Mouse (Mus musculus) heart, embryonic 11.5 days (tissue): ENCODE measurements around the gene Tbx5. TPM values are rescaled to one million over a fixed set of nuclear protein-coding genes. Genes with fewer than 3 reads are reported as not detected.

Experiments used
- ATAC-seq: fragments of 200-750 bp; cut with Nextera tagmentation; replicated peaks from 2 replicates; pipeline ENCODE4 v1.8.0; 2017; ENCODE audit warnings: moderate library complexity; ENCODE audit not compliant: insufficient number of reproducible peaks, low FRiP score, low TSS enrichment
- H3K27ac ChIP-seq: fragments of 300-500 bp; sonication (generic); 2 replicates; pipeline ENCODE4 v1.5.1; 2014; ENCODE audit warnings: mild to moderate bottlenecking, low read depth, low read length
- H3K27me3 ChIP-seq: fragments of 300-500 bp; sonication (generic); 2 replicates; pipeline ENCODE4 v1.6.1; 2014; ENCODE audit warnings: mild to moderate bottlenecking, low read length, mixed read lengths; ENCODE audit not compliant: control insufficient read depth, insufficient read depth
- H3K36me3 ChIP-seq: fragments of 300-500 bp; sonication (generic); 2 replicates; pipeline ENCODE4 v1.6.1; 2014; ENCODE audit warnings: mild to moderate bottlenecking, low read length, moderate library complexity, mixed read lengths; ENCODE audit not compliant: control insufficient read depth, insufficient read depth
- H3K4me1 ChIP-seq: fragments of 300-500 bp; sonication (generic); 2 replicates; pipeline ENCODE4 v1.6.1; 2014; ENCODE audit warnings: low read length; ENCODE audit not compliant: control insufficient read depth, insufficient read depth
- H3K4me2 ChIP-seq: fragments of 300-500 bp; sonication (generic); 2 replicates; pipeline ENCODE4 v1.6.1; 2014; ENCODE audit warnings: mild to moderate bottlenecking, moderate library complexity
- H3K4me3 ChIP-seq: fragments of 300-500 bp; sonication (generic); 2 replicates; pipeline ENCODE4 v1.5.1; 2014; ENCODE audit warnings: low read depth, low read length
- H3K9ac ChIP-seq: fragments of 300-500 bp; sonication (generic); 2 replicates; pipeline ENCODE4 v1.6.1; 2014; ENCODE audit warnings: mild to moderate bottlenecking, low read depth, low read length, moderate library complexity
- H3K9me3 ChIP-seq: fragments of 300-500 bp; sonication (generic); replicated peaks from 2 replicates; pipeline ENCODE4 v1.6.1; 2016; ENCODE audit warnings: low read length; ENCODE audit not compliant: control insufficient read depth
- WGBS: fragments of 180-500 bp; shearing (Covaris S2); extraction: QIAGEN DNeasy Blood & Tissue Kit; methylation state at CpG from one replicate; pipeline ENCODE4 v1.1.7; 2014; ENCODE audit not compliant: insufficient replicate concordance; 5-methylcytosine and 5-hydroxymethylcytosine counted together
- polyA plus RNA-seq: library from polyadenylated mRNA; unstranded; fragments of >200 nt; fragmentation: Nextera tagmentation; extraction: Ambion mirVana; gene quantifications from 2 replicates; pipeline ENCODE4 v1.2.1, GENCODE M21; 2014

The Tbx5 gene
- polyA plus RNA-seq, 1 experiment from 2014 or later: 40.1 TPM

- peaks cover 58% of the 10 kb centered on the region for H3K4me1 ChIP-seq
- no peak overlapping the region for H3K4me3 ChIP-seq
- ATAC-seq: no peak
- H3K9me3 ChIP-seq: no peaks in the 10 kb centered on the region
- no peak overlapping the region for H3K9ac ChIP-seq
- H3K36me3 ChIP-seq: no peaks in the 10 kb centered on the region
- no peaks in the 10 kb centered on the region; the same call in 1 of the 2 replicates for H3K27me3 ChIP-seq
- 60% methylated on average over 6 of the region's 6 CpGs for WGBS
- H3K4me2 ChIP-seq: no peak overlapping the region
- H3K27ac ChIP-seq: peak overlapping the region; percentile 64; the same call in 1 of the 2 replicates
These were observed 5.1 kb upstream of the Tbx5 start for GRCm38 (mm10) chr5:119827341-119827740.

GRCm38 (mm10) chr5:119830611-119831010 is 1.9 kb upstream of the Tbx5 start:
- peaks cover 4% of the 10 kb centered on the region; the same call in 1 of the 2 replicates for H3K27me3 ChIP-seq
- H3K4me3 ChIP-seq: peak overlapping the region; percentile 76

GRCm38 (mm10) chr5:119831201-119831771 is 1.2 kb upstream of the Tbx5 start:
- peak overlapping the region; percentile 97 for H3K27ac ChIP-seq
- H3K4me3 ChIP-seq: peak overlapping the region; percentile 76
- peak overlapping the region; percentile 98 for H3K9ac ChIP-seq
- no peaks in the 10 kb centered on the region for H3K9me3 ChIP-seq
- peak overlapping the region; percentile 88 for H3K4me2 ChIP-seq
- under 1% methylated on average over 33 of the region's 33 CpGs for WGBS
- peaks cover 4% of the 10 kb centered on the region; the same call in 1 of the 2 replicates for H3K27me3 ChIP-seq
- H3K36me3 ChIP-seq: no peaks in the 10 kb centered on the region
- H3K4me1 ChIP-seq: peaks cover 30% of the 10 kb centered on the region; the same call in 1 of the 2 replicates
- ATAC-seq: no peak

More at GRCm38 (mm10) chr5:119830611-119831010, 1.9 kb upstream of the Tbx5 start:
- Histone ChIP-seq H3K36me3 (no peaks in the 10 kb centered on the region), H3K4me1 (peaks cover 34% of the 10 kb centered on the region; the same call in 1 of the 2 replicates), H3K9me3 (no peaks in the 10 kb centered on the region), H3K9ac (peak overlapping the region; percentile 98), H3K4me2 (peak overlapping the region; percentile 88), H3K27ac (peak overlapping the region; percentile 97)
- no peak for ATAC-seq
- 10% methylated on average over 8 of the region's 8 CpGs for whole genome bisulfite sequencing

GRCm38 (mm10) chr5:119831791-119832478 is 533 bp upstream of the Tbx5 start:
- ATAC-seq: no peak
- H3K9me3 ChIP-seq: no peaks in the 10 kb centered on the region
- peak overlapping the region; percentile 97 for H3K27ac ChIP-seq
- no peaks in the 10 kb centered on the region for H3K36me3 ChIP-seq
- peaks cover 23% of the 10 kb centered on the region; the same call in 1 of the 2 replicates for H3K4me1 ChIP-seq
- H3K9ac ChIP-seq: peak overlapping the region; percentile 98
- H3K4me3 ChIP-seq: peak overlapping the region; percentile 76
- WGBS: 2% methylated on average over 25 of the region's 25 CpGs
- peak overlapping the region; percentile 88 for H3K4me2 ChIP-seq
- peaks cover 4% of the 10 kb centered on the region; the same call in 1 of the 2 replicates for H3K27me3 ChIP-seq

GRCm38 (mm10) chr5:119833223-119834030 is 959 bp downstream of the Tbx5 start:
- ATAC-seq: no peak
- peak overlapping the region; percentile 98 for H3K9ac ChIP-seq
- H3K36me3 ChIP-seq: no peaks in the 10 kb centered on the region
- peaks cover 15% of the 10 kb centered on the region; the same call in 1 of the 2 replicates for H3K4me1 ChIP-seq
- peak overlapping the region; percentile 76 for H3K4me3 ChIP-seq
- H3K9me3 ChIP-seq: no peaks in the 10 kb centered on the region
- H3K27me3 ChIP-seq: peaks cover 6% of the 10 kb centered on the region; the same call in 1 of the 2 replicates
- 12% methylated on average over 8 of the region's 8 CpGs for WGBS
- H3K4me2 ChIP-seq: peak overlapping the region; percentile 88
- peak overlapping the region; percentile 97 for H3K27ac ChIP-seq

GRCm38 (mm10) chr5:119834031-119834403 is 1.5 kb downstream of the Tbx5 start:
- Histone ChIP-seq H3K27me3 (peaks cover 8% of the 10 kb centered on the region; the same call in 1 of the 2 replicates), H3K27ac (peak overlapping the region; percentile 97)
- 27% methylated on average over 2 of the region's 2 CpGs for WGBS

GRCm38 (mm10) chr5:119835053-119835867 is 2.8 kb downstream of the Tbx5 start:
- Histone ChIP-seq H3K9ac (peak overlapping the region; percentile 98), H3K4me1 (peaks cover 14% of the 10 kb centered on the region), H3K36me3 (no peaks in the 10 kb centered on the region), H3K27me3 (peaks cover 8% of the 10 kb centered on the region; the same call in 1 of the 2 replicates), H3K27ac (peak overlapping the region; percentile 97), H3K9me3 (no peaks in the 10 kb centered on the region), H3K4me3 (peak overlapping the region; percentile 76), H3K4me2 (peak overlapping the region; percentile 88)
- ATAC-seq: no peak; the same call in 1 of the 2 replicates
- WGBS: 1% methylated on average over 30 of the region's 30 CpGs

More at GRCm38 (mm10) chr5:119834031-119834403, 1.5 kb downstream of the Tbx5 start:
- Histone ChIP-seq H3K4me1 (peaks cover 9% of the 10 kb centered on the region; the same call in 1 of the 2 replicates), H3K36me3 (no peaks in the 10 kb centered on the region), H3K4me3 (peak overlapping the region; percentile 76), H3K9ac (peak overlapping the region; percentile 98), H3K9me3 (no peaks in the 10 kb centered on the region), H3K4me2 (peak overlapping the region; percentile 88)
- ATAC-seq: 0 out of 2 replicates have a peak, but pooled peaks have one; percentile 32
